Mouse (Mus musculus): ENCODE data around the gene Ngfr. TPM values are rescaled to one million over a fixed set of nuclear protein-coding genes. Genes with fewer than 3 reads are reported as not detected.

Ngfr gene
- total RNA-seq, 4 experiments from 2014 or later: 4.0 to 6.0 (median 5.2) TPM

Other genes with a start within 250 kb of the Ngfr start
- gene Slc35b1, start 203.0 kb downstream of the Ngfr start, total RNA-seq (2022): 10 to 100 TPM; 62.7 to 88.9 (median 78.0) TPM
- 100 to 1,000 TPM; 160 to 216 (median 189) TPM for gene Spop, start 173.7 kb downstream of the Ngfr start, total RNA-seq (2022)
- gene Nxph3, start 73.2 kb downstream of the Ngfr start, total RNA-seq (2022): 1 to 10 TPM; 3.0 to 5.8 (median 3.9) TPM
- gene Phb, start 79.2 kb upstream of the Ngfr start, total RNA-seq (2022): 100 to 1,000 TPM; 283 to 358 (median 307) TPM
- 10 to 100 TPM; 44.7 to 57.9 (median 51.7) TPM for gene Zfp652, start 124.9 kb upstream of the Ngfr start, total RNA-seq (2022)
- gene B130006D01Rik, start 135.9 kb upstream of the Ngfr start, total RNA-seq (2022): 1 to 10 TPM in 2 of 4 experiments, under 1 TPM in 2; 0.67 to 2.3 (median 1.1) TPM
- gene Phospho1, start 236.8 kb upstream of the Ngfr start, total RNA-seq (2022): 100 to 1,000 TPM in 2 of 4 experiments, 10 to 100 TPM in 2; 61.9 to 148 (median 104) TPM
- 10 to 100 TPM; 14.7 to 19.0 (median 17.1) TPM for gene Gngt2, start 249.5 kb upstream of the Ngfr start, total RNA-seq (2022)

All from adrenal gland, adult 8-10 months (tissue).